Mouse (Mus musculus) heart, embryonic 15.5 days (tissue): ENCODE measurements at regions not wholly inside any gene's neighbourhood (a gene's known extent, or its start where the extent isn't known, plus 50 kb on each side); places are given as distances from the start of the nearest gene placed in this dataset.

Experiments
- ATAC-seq: fragments of 200-750 bp; cut with Nextera tagmentation; replicated peaks from 2 replicates; pipeline ENCODE4 v1.8.0; 2017; ENCODE audit warnings: low read depth, moderate TSS enrichment; ENCODE audit not compliant: insufficient number of reproducible peaks, insufficient read depth, low FRiP score
- H3K27ac ChIP-seq: fragments of 300-500 bp; sonication (generic); 2 replicates; pipeline ENCODE4 v1.5.1; 2015; ENCODE audit warnings: mild to moderate bottlenecking, inconsistent platforms
- H3K27me3 ChIP-seq: fragments of 300-500 bp; sonication (generic); 2 replicates; pipeline ENCODE4 v1.6.1; 2015; ENCODE audit warnings: inconsistent platforms
- H3K36me3 ChIP-seq: fragments of 300-500 bp; sonication (generic); 2 replicates; pipeline ENCODE4 v1.6.1; 2015; ENCODE audit warnings: mild to moderate bottlenecking, inconsistent platforms
- H3K4me1 ChIP-seq: fragments of 300-500 bp; sonication (generic); replicated peaks from 2 replicates; pipeline ENCODE4 v1.6.1; 2015; ENCODE audit warnings: inconsistent platforms
- H3K4me2 ChIP-seq: fragments of 300-500 bp; sonication (generic); 2 replicates; pipeline ENCODE4 v1.6.1; 2015; ENCODE audit warnings: inconsistent platforms, mild to moderate bottlenecking, moderate library complexity
- H3K4me3 ChIP-seq: fragments of 300-500 bp; sonication (generic); 2 replicates; pipeline ENCODE4 v1.5.1; 2015; ENCODE audit warnings: mild to moderate bottlenecking, inconsistent platforms
- H3K9ac ChIP-seq: fragments of 300-500 bp; sonication (generic); 2 replicates; pipeline ENCODE4 v1.6.1; 2015; ENCODE audit warnings: mild to moderate bottlenecking, inconsistent platforms
- H3K9me3 ChIP-seq: fragments of 300-500 bp; sonication (generic); replicated peaks from 2 replicates; pipeline ENCODE4 v1.6.1; 2016; ENCODE audit warnings: inconsistent platforms
- WGBS: fragments of 180-500 bp; shearing (Covaris S2); methylation state at CpG from one replicate; pipeline ENCODE4 v1.1.7; 2015; ENCODE audit warnings: mixed read lengths; 5-methylcytosine and 5-hydroxymethylcytosine counted together

DNA sequence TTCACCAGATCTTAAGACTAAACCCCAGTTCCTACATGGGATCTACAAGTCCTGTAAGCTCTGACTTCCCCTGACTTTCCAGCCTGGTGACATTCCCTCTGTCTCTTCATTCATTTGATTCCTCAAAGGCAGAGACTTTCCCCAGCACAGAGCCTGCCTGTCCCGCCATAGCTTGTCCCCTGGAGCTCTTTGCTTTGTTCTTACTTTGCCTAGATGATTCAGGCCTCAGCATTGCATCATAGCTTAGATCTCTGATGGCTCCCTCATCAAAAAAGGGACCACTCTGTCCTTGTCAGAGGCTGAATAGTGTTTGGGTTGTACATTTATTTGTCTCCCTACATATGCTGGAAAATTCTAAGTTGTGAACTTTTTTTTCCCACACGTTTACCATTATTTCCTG, 57.6 kb upstream of the Exoc6 start:
- H3K4me3 ChIP-seq, result no peak overlapping the region
- WGBS, result 70% methylated on average over 2 of the region's 2 CpGs
- no peaks in the 10 kb centered on the region for H3K36me3 ChIP-seq
- H3K9ac ChIP-seq, result no peak overlapping the region
- no peaks in the 10 kb centered on the region for H3K27me3 ChIP-seq
- H3K27ac ChIP-seq, result no peak overlapping the region
- H3K9me3 ChIP-seq, result no peaks in the 10 kb centered on the region
- peaks cover 6% of the 10 kb centered on the region; the same call in 1 of the 2 replicates for H3K4me1 ChIP-seq
- H3K4me2 ChIP-seq, result no peak overlapping the region
- ATAC-seq, result no peak

DNA sequence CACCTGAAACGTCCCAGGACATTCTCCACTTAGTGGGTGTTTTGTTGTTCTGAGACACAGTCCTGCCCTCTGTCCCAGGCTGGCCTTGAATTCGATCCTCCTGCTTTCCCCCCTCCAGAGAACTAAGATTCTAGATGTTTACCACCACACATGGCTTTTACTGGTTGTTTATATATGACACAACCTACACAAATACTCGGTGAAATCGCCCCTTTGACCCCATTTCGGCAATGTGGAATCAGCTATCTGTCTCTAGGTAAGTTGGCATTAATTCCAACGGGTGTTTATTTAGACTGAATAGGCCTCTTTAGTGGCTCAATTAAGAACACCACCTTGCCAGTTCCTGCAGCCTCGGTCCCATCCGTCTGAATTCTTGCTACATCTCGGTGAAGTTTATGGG, 56.8 kb upstream of the Exoc6 start:
- Histone ChIP-seq H3K4me3 (no peak overlapping the region), H3K27ac (no peak overlapping the region), H3K9me3 (no peaks in the 10 kb centered on the region), H3K4me2 (no peak overlapping the region), H3K4me1 (peaks cover 6% of the 10 kb centered on the region; the same call in 1 of the 2 replicates), H3K9ac (no peak overlapping the region), H3K36me3 (no peaks in the 10 kb centered on the region), H3K27me3 (no peaks in the 10 kb centered on the region)
- no peak for ATAC-seq
- WGBS, result 57% methylated on average over 9 of the region's 9 CpGs

DNA sequence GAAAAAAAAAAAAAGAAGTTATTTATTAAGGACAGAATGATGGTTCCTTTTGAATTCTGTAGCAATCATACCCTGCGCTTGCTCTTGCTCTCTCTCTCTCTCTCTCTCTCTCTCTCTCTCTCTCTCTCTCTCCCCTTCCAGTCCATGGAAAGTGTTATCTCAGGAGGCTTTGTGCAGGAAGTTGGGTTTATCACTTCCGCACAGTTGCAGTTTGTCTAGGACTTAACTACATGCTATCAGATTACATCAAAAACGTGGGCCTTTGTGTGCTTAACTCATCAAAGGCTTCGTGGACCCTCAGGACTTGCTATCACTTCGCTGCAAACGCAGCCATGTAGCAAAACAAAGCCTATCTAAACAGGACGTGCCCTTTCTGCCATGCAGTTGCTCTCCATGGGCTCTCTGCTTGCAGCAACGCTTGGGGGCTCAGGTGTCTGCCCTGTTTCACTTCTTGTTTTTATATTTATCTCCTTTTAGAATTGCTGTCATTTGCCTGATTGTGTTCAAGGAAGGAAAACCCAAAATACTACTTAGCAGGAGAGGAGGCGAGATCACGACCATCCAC, 56.2 kb upstream of the Exoc6 start:
- 19% methylated on average over 10 of the region's 10 CpGs for WGBS
- H3K27ac ChIP-seq, result no peak overlapping the region
- H3K36me3 ChIP-seq, result no peaks in the 10 kb centered on the region
- no peak overlapping the region for H3K9ac ChIP-seq
- peaks cover 6% of the 10 kb centered on the region; the same call in 1 of the 2 replicates for H3K4me1 ChIP-seq
- H3K27me3 ChIP-seq, result no peaks in the 10 kb centered on the region
- ATAC-seq, result 0 out of 2 replicates have a peak, but pooled peaks have one; percentile 14
- H3K4me3 ChIP-seq, result no peak overlapping the region
- H3K4me2 ChIP-seq, result no peak overlapping the region
- H3K9me3 ChIP-seq, result no peaks in the 10 kb centered on the region

DNA sequence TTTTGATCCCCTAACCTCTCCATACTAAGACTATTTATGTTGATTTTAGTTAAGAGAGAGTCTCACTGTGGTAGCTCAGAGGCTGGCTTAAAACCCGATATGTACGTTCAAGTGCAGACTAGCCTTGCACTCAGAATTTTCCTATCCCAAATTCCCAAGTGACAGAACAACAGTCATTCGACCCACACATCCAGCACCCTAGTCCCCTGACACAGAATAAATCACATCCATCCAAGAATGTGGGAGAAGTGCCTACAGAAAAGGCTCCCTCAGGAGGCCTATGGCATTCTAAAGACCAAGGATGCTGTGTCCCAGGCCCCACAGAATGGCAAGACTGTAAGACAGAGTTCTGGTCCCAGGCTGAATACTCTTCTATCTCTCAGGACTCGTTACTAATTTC, 55.4 kb upstream of the Exoc6 start:
- H3K9ac ChIP-seq, result no peak overlapping the region
- no peak overlapping the region for H3K4me3 ChIP-seq
- H3K4me1 ChIP-seq, result peaks cover 6% of the 10 kb centered on the region; the same call in 1 of the 2 replicates
- no peak for ATAC-seq
- no peak overlapping the region for H3K4me2 ChIP-seq
- H3K27ac ChIP-seq, result no peak overlapping the region
- WGBS, result 67% methylated on average over 4 of the region's 4 CpGs
- H3K9me3 ChIP-seq, result no peaks in the 10 kb centered on the region
- no peaks in the 10 kb centered on the region for H3K27me3 ChIP-seq
- no peaks in the 10 kb centered on the region for H3K36me3 ChIP-seq

DNA sequence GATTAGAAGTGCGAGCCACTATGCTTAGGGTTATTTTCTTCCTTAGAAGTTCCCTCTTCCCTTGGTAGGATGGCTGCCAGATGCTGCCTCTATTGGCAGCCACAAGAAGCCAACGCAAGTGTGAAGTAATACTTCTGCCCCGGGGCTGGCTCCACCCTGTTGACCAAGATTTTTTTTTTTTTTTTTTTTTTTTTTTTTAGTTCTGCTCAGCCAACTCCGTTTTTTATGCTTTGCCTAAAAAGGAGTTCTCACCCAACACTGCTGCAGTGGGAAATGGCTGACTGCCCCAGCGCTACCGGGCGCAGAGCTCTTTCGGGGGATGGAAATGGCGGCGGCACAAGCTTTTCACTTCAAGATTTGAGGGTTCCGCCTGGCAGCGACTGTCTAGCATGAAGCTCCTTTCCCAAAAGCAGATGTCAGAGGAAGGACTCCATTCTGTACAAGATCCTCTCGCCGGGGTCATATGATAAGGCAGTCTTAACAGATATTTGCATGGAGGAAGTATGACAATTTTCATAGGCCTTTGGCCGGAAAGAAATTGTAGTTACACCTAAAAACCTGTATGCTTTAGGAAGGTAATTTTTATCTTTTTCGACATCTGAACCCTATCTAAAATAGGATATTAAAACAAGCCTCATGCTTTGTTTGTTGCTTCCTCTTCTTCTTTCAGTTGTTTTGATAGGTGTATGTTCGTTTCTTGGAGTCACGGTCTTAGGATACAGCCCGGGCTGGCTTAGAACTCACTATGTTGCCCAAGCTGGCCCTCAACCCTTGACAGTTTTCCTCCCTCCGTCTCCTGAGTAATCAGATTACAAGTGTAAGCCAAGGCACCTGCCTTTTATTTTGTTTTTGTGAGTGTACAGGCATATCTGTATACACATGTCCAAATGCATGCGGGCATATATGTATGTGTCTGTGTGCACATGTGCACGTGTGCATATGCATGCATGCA, 54.6 kb upstream of the Exoc6 start:
- Histone ChIP-seq H3K9ac (no peak overlapping the region), H3K27ac (no peak overlapping the region), H3K36me3 (no peaks in the 10 kb centered on the region), H3K4me2 (no peak overlapping the region), H3K9me3 (no peaks in the 10 kb centered on the region), H3K27me3 (no peaks in the 10 kb centered on the region), H3K4me3 (no peak overlapping the region), H3K4me1 (peaks cover 6% of the 10 kb centered on the region; the same call in 1 of the 2 replicates)
- no peak for ATAC-seq
- 75% methylated on average over 22 of the region's 22 CpGs for WGBS

DNA sequence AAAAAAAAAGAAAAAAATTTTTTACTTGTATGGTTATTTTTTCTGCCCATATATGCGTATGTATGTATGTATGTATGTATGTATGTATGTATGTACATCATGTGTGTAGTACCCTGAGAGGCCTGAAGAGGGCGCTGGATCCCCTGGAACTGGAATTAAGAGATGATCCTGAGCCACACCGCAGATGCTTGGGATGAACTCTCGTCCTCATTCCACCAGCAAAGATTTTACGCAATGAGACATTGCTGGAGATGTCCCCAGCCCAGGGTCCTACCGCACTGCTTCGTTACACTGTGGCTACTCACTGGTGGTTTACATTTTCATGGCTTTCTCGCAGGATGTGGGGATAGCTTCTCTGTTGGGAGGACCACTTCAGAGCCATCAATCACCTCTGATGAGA, 53.5 kb upstream of the Exoc6 start:
- WGBS, result 83% methylated on average over 8 of the region's 8 CpGs
- Histone ChIP-seq H3K4me1 (peaks cover 6% of the 10 kb centered on the region; the same call in 1 of the 2 replicates), H3K27me3 (no peaks in the 10 kb centered on the region), H3K36me3 (no peaks in the 10 kb centered on the region), H3K27ac (no peak overlapping the region), H3K9me3 (no peaks in the 10 kb centered on the region), H3K4me3 (no peak overlapping the region), H3K9ac (no peak overlapping the region), H3K4me2 (no peak overlapping the region)
- ATAC-seq, result no peak

DNA sequence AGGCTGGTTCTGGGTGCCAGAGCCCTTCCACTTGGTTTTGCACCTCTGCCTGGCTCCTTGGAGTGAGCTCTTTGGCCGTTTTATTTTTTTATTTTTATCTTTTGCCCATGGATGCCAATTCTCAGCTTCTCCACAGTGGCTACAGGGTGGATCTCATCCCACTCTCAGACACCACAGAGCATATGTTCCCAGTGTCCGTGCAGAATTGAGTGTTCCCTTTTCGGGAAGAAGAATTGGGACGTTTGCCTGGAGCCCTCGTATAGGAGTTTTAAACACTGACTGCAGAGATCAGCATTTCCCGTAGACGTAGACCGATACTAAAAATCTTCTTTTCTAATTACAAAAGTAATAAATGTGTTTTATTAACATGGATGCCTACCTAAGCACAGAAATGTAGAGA, 53.1 kb upstream of the Exoc6 start:
- H3K9ac ChIP-seq, result no peak overlapping the region
- H3K9me3 ChIP-seq, result no peaks in the 10 kb centered on the region
- no peak for ATAC-seq
- H3K27me3 ChIP-seq, result no peaks in the 10 kb centered on the region
- H3K4me1 ChIP-seq, result peaks cover 6% of the 10 kb centered on the region; the same call in 1 of the 2 replicates
- H3K4me3 ChIP-seq, result no peak overlapping the region
- no peak overlapping the region for H3K4me2 ChIP-seq
- WGBS, result 90% methylated on average over 8 of the region's 8 CpGs
- H3K27ac ChIP-seq, result no peak overlapping the region
- no peaks in the 10 kb centered on the region for H3K36me3 ChIP-seq

DNA sequence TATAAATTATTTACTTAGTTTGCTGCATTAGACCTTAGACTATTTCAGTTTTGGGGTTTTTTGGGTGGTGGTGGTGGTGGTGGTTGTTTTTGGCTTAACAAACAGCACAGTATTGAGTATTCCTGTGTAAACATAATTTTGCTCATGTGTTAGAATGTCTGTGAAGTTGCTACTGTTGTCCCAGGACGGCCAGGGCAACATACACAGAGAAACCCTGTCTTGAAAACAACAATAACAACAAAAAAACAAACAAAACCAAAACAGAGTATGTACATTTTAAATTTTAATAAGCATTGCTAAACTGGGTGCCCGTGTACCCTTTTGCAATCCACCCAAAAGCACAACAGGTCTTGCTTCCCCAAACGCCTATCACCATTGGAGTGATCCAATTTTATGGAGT, 51.8 kb upstream of the Exoc6 start:
- Histone ChIP-seq H3K4me2 (no peak overlapping the region), H3K4me3 (no peak overlapping the region)
- WGBS, result 83% methylated on average over 3 of the region's 3 CpGs

More for the DNA sequence above, 51.8 kb upstream of the Exoc6 start:
- H3K9me3 ChIP-seq, result no peaks in the 10 kb centered on the region
- no peak overlapping the region for H3K27ac ChIP-seq
- no peaks in the 10 kb centered on the region for H3K36me3 ChIP-seq
- H3K4me1 ChIP-seq, result peaks cover 6% of the 10 kb centered on the region; the same call in 1 of the 2 replicates
- no peak for ATAC-seq
- no peaks in the 10 kb centered on the region for H3K27me3 ChIP-seq
- no peak overlapping the region for H3K9ac ChIP-seq
